Mouse (Mus musculus): ENCODE results near the gene Sema5a. TPM values are rescaled to one million over a fixed set of nuclear protein-coding genes. Genes with fewer than 3 reads are reported as not detected.

The Sema5a gene
- polyA plus RNA-seq, 1 experiment, result 1.3 TPM

DNA sequence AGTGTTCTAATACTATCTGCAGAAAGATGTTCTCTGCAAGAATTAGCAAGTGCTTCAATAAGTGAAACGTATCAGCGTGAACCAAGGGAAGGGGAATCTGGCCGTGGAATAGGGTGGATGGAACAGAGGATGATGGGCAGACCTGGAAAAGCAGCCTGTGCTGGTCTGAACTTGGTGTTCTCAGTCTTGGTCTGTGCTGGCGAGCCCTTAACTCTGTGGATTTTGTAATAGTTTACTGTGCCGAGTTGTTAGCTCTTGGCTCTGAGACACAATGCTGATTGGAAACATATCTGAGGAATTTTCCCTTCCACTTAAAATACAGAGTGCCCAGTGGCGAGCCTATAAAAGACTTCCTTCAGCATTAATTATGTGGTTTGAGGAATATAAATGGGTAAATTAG, 29.3 kb downstream of the Sema5a start:
- no peak overlapping the region for H3K4me3 ChIP-seq (ENCODE audit: control insufficient read depth, insufficient read depth, low read length)
- no peaks in the 10 kb centered on the region for H3K36me3 ChIP-seq (ENCODE audit: control insufficient read depth, insufficient read depth, low read length)
- TF ChIP-seq CTCF (IDR thresholded peaks at IDR 0.05; ENCODE audit: borderline replicate concordance, control insufficient read depth, extremely low read depth, insufficient read depth, low read length, poor library complexity) (no peak), POLR2A (IDR thresholded peaks at IDR 0.05; ENCODE audit: control insufficient read depth, extremely low read depth, insufficient read depth, low read length, poor library complexity) (no peak)
- no peaks in the 10 kb centered on the region for H3K4me1 ChIP-seq (replicated peaks; ENCODE audit: control insufficient read depth, insufficient read depth, low read length)
- no peaks in the 10 kb centered on the region for H3K27me3 ChIP-seq (ENCODE audit: control insufficient read depth, insufficient read depth, low read length)
- no peak for DNase-seq
- WGBS, result 93% methylated on average over 6 of the region's 6 CpGs
- H3K27ac ChIP-seq (ENCODE audit: control insufficient read depth, insufficient read depth, low read length), result no peak overlapping the region

DNA sequence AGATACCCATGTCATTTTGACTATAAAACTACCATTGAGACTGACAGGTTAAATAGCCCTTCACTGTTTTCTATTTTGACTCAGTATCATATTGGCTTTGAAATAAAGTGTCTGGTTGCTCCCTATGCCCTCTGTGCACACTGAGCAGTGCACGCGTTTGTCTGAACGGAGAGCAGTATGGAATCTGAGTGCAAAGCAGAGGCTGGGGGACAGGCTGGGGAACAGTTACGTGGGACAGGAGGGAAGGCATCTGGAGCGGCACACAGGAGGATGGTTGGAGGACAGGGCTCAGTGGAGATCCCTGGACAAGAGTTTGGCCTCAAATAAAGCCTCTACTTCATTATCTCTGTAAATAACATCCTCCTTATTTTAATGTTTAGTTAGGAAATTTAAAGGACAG, 30.4 kb downstream of the Sema5a start:
- no peak for DNase-seq
- Histone ChIP-seq H3K27me3 (ENCODE audit: control insufficient read depth, insufficient read depth, low read length) (no peaks in the 10 kb centered on the region), H3K36me3 (ENCODE audit: control insufficient read depth, insufficient read depth, low read length) (no peaks in the 10 kb centered on the region), H3K4me1 (replicated peaks; ENCODE audit: control insufficient read depth, insufficient read depth, low read length) (no peaks in the 10 kb centered on the region), H3K27ac (ENCODE audit: control insufficient read depth, insufficient read depth, low read length) (no peak overlapping the region), H3K4me3 (ENCODE audit: control insufficient read depth, insufficient read depth, low read length) (no peak overlapping the region)
- 94% methylated on average over 5 of the region's 5 CpGs for WGBS
- TF ChIP-seq CTCF (IDR thresholded peaks at IDR 0.05; ENCODE audit: borderline replicate concordance, control insufficient read depth, extremely low read depth, insufficient read depth, low read length, poor library complexity) (no peak), POLR2A (IDR thresholded peaks at IDR 0.05; ENCODE audit: control insufficient read depth, extremely low read depth, insufficient read depth, low read length, poor library complexity) (no peak)

GRCm38 (mm10) chr15:32278600-32278999, 34.0 kb downstream of the Sema5a start:
- H3K4me3 ChIP-seq (ENCODE audit: control insufficient read depth, insufficient read depth, low read length), result no peak overlapping the region
- H3K4me1 ChIP-seq (replicated peaks; ENCODE audit: control insufficient read depth, insufficient read depth, low read length), result no peaks in the 10 kb centered on the region
- DNase-seq, result no peak
- H3K27me3 ChIP-seq (ENCODE audit: control insufficient read depth, insufficient read depth, low read length), result no peaks in the 10 kb centered on the region
- no peak overlapping the region for H3K27ac ChIP-seq (ENCODE audit: control insufficient read depth, insufficient read depth, low read length)
- TF ChIP-seq POLR2A (IDR thresholded peaks at IDR 0.05; ENCODE audit: control insufficient read depth, extremely low read depth, insufficient read depth, low read length, poor library complexity) (no peak), CTCF (IDR thresholded peaks at IDR 0.05; ENCODE audit: borderline replicate concordance, control insufficient read depth, extremely low read depth, insufficient read depth, low read length, poor library complexity) (no peak)
- no peaks in the 10 kb centered on the region for H3K36me3 ChIP-seq (ENCODE audit: control insufficient read depth, insufficient read depth, low read length)
- WGBS, result 85% methylated on average over 2 of the region's 2 CpGs

GRCm38 (mm10) chr15:32281374-32281773, 36.8 kb downstream of the Sema5a start:
- Histone ChIP-seq H3K4me3 (ENCODE audit: control insufficient read depth, insufficient read depth, low read length) (no peak overlapping the region), H3K27me3 (ENCODE audit: control insufficient read depth, insufficient read depth, low read length) (no peaks in the 10 kb centered on the region), H3K27ac (ENCODE audit: control insufficient read depth, insufficient read depth, low read length) (no peak overlapping the region), H3K4me1 (replicated peaks; ENCODE audit: control insufficient read depth, insufficient read depth, low read length) (no peaks in the 10 kb centered on the region), H3K36me3 (ENCODE audit: control insufficient read depth, insufficient read depth, low read length) (no peaks in the 10 kb centered on the region)
- 83% methylated on average over 4 of the region's 4 CpGs for WGBS
- TF ChIP-seq POLR2A (IDR thresholded peaks at IDR 0.05; ENCODE audit: control insufficient read depth, extremely low read depth, insufficient read depth, low read length, poor library complexity) (no peak), CTCF (IDR thresholded peaks at IDR 0.05; ENCODE audit: borderline replicate concordance, control insufficient read depth, extremely low read depth, insufficient read depth, low read length, poor library complexity) (no peak)
- DNase-seq, result no peak

GRCm38 (mm10) chr15:32284688-32285087, 40.1 kb downstream of the Sema5a start:
- Histone ChIP-seq H3K27ac (ENCODE audit: control insufficient read depth, insufficient read depth, low read length) (no peak overlapping the region), H3K4me1 (replicated peaks; ENCODE audit: control insufficient read depth, insufficient read depth, low read length) (no peaks in the 10 kb centered on the region), H3K4me3 (ENCODE audit: control insufficient read depth, insufficient read depth, low read length) (no peak overlapping the region), H3K36me3 (ENCODE audit: control insufficient read depth, insufficient read depth, low read length) (no peaks in the 10 kb centered on the region), H3K27me3 (ENCODE audit: control insufficient read depth, insufficient read depth, low read length) (no peaks in the 10 kb centered on the region)
- DNase-seq, result no peak
- TF ChIP-seq CTCF (IDR thresholded peaks at IDR 0.05; ENCODE audit: borderline replicate concordance, control insufficient read depth, extremely low read depth, insufficient read depth, low read length, poor library complexity) (no peak), POLR2A (IDR thresholded peaks at IDR 0.05; ENCODE audit: control insufficient read depth, extremely low read depth, insufficient read depth, low read length, poor library complexity) (no peak)
- WGBS, result 79% methylated on average over 2 of the region's 2 CpGs

GRCm38 (mm10) chr15:32286296-32286695, 41.7 kb downstream of the Sema5a start:
- DNase-seq, result no peak
- no peak for TF ChIP-seq CTCF (IDR thresholded peaks at IDR 0.05; ENCODE audit: borderline replicate concordance, control insufficient read depth, extremely low read depth, insufficient read depth, low read length, poor library complexity)
- TF ChIP-seq POLR2A (IDR thresholded peaks at IDR 0.05; ENCODE audit: control insufficient read depth, extremely low read depth, insufficient read depth, low read length, poor library complexity), result no peak
- 87% methylated on average over 3 of the region's 3 CpGs for WGBS

GRCm38 (mm10) chr15:32288480-32288879, 43.9 kb downstream of the Sema5a start:
- no peak for DNase-seq
- 69% methylated on average over 6 of the region's 6 CpGs for WGBS
- no peak overlapping the region for H3K27ac ChIP-seq (ENCODE audit: control insufficient read depth, insufficient read depth, low read length)

More at GRCm38 (mm10) chr15:32286296-32286695, 41.7 kb downstream of the Sema5a start:
- Histone ChIP-seq H3K4me1 (replicated peaks; ENCODE audit: control insufficient read depth, insufficient read depth, low read length) (no peaks in the 10 kb centered on the region), H3K36me3 (ENCODE audit: control insufficient read depth, insufficient read depth, low read length) (no peaks in the 10 kb centered on the region), H3K27me3 (ENCODE audit: control insufficient read depth, insufficient read depth, low read length) (no peaks in the 10 kb centered on the region), H3K4me3 (ENCODE audit: control insufficient read depth, insufficient read depth, low read length) (no peak overlapping the region), H3K27ac (ENCODE audit: control insufficient read depth, insufficient read depth, low read length) (no peak overlapping the region)

More at GRCm38 (mm10) chr15:32288480-32288879, 43.9 kb downstream of the Sema5a start:
- H3K27me3 ChIP-seq (ENCODE audit: control insufficient read depth, insufficient read depth, low read length), result no peaks in the 10 kb centered on the region
- H3K36me3 ChIP-seq (ENCODE audit: control insufficient read depth, insufficient read depth, low read length), result no peaks in the 10 kb centered on the region
- no peak for TF ChIP-seq CTCF (IDR thresholded peaks at IDR 0.05; ENCODE audit: borderline replicate concordance, control insufficient read depth, extremely low read depth, insufficient read depth, low read length, poor library complexity)
- TF ChIP-seq POLR2A (IDR thresholded peaks at IDR 0.05; ENCODE audit: control insufficient read depth, extremely low read depth, insufficient read depth, low read length, poor library complexity), result no peak
- no peaks in the 10 kb centered on the region for H3K4me1 ChIP-seq (replicated peaks; ENCODE audit: control insufficient read depth, insufficient read depth, low read length)
- no peak overlapping the region for H3K4me3 ChIP-seq (ENCODE audit: control insufficient read depth, insufficient read depth, low read length)
